Mouse (Mus musculus) gastrocnemius, adult 2 months (tissue): ENCODE data around the gene Xndc1. TPM values are rescaled to one million over a fixed set of nuclear protein-coding genes. Genes with fewer than 3 reads are reported as not detected.

Source experiments
- DNase-seq: peaks from one replicate; pipeline ENCODE4 v3.0.0; 2022
- H3K27ac ChIP-seq: fragments of 200-600 bp; 2 replicates; pipeline ENCODE4 v1.8.1; 2022; ENCODE audit warnings: mild to moderate bottlenecking
- H3K4me3 ChIP-seq: fragments of 200-600 bp; 2 replicates; pipeline ENCODE4 v1.8.1; 2022; ENCODE audit warnings: mild to moderate bottlenecking, moderate library complexity
- CTCF ChIP-seq: fragments of 200-600 bp; IDR thresholded peaks from 2 replicates; pipeline ENCODE4 v1.8.1; 2022; ENCODE audit warnings: antibody characterized with exemption, mild to moderate bottlenecking, moderate library complexity
- intact Hi-C: fragments of 180-260 bp; cut with DNase I; formaldehyde crosslinking; loops from one replicate; pipeline ENCODE4 v1.15.1; 2025
- total RNA-seq, 2 experiments: library from RNA; stranded (reverse); gene quantifications; 2 replicates each; pipeline ENCODE4 v1.2.3; 2021

The Xndc1 gene
- total RNA-seq, 2 experiments from 2014 or later = 4.4 to 6.5 TPM

DNA sequence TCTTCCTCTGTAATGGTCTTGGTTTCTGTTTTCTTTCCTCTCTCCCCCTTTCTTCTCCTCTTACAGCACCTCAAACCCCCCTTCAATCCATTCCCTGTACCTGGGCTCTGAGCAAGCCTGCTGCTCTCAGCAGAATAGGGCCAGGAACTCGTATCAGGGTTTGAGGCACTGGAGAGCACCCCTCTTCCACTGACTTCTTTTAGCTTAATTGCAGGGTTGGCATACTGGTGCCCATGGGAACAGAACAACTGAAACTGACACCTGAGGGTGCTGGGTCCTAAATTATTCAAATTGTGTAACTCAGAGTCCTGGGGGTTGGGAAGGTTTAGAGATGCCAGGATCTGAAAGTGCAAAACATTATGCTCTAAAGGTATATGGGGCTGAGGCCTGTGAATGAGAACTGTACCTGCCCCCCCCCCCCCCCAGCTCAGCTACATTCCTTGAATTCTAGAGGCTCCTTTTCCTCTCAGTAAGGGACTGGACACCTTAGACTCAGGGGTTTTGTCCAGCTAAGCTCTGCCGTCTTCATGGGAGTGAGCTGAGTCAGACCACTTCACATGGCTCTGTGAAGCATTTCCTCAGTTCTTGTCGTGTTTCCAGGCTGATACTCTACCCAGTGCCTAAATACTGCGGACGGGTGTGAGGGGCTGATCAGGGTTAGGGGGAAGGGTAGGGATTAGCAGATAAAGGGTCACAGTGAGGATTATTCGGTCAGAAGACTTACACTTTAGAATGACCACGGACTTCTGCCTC is 51.4 kb downstream of the Xndc1 start, which contains the start of gene Chrna10:
Gene Chrna10, minus strand, starts transcription at position 250 of the 753 bp plus-strand sequence.
- no peak within 1 kb of the TSS for H3K4me3 ChIP-seq
- no peak within 1 kb of the TSS; the same call in 1 of the 2 replicates for H3K27ac ChIP-seq
- peak; percentile 12 for DNase-seq
- no peak for TF ChIP-seq CTCF
- intact Hi-C loops = no loop called here

DNA sequence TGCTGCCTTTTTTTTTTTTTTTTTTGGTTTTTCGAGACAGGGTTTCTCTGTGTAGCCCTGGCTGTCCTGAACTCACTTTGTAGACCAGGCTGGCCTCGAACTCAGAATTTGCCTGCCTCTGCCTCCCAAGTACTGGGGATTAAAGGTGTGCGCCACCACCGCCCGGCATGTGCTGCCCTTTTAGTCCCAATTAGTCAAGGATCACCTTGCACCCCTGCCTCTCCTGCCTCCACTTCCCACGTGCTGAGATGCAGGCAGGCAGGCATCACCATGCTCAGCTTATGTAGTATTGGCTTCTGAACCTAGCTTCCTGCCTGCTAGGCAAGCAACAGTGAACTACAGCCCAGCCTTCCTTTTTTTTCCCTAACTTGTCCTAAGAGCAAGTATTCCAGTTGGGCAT is 52.1 kb downstream of the Xndc1 start:
- intact Hi-C loops = no loop called here
- Histone ChIP-seq H3K27ac (no peak overlapping the region), H3K4me3 (no peak overlapping the region)
- no peak for TF ChIP-seq CTCF
- peak; percentile 16 for DNase-seq

DNA sequence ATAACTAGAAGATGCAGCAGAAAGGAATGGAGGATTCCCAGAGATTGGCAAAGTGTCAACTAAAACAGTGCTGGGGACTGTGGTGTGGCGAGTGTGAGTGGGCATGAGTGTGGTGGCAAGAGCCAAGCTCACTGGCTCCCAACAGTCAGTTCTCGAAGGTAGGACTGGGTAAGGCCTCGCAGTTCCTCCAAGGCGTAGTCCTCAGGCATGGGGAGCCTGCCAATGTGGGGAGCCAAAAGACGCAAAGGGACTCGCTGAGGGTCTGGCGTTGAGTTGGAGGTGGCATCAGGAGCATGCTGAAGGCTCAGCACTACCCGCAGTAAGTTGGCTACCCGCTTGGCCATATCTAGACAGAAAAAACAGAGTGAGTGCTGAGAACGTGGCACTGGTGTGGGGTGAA is 55.0 kb downstream of the Xndc1 start:
- DNase-seq = no peak
- TF ChIP-seq CTCF = no peak
- Histone ChIP-seq H3K4me3 (no peak overlapping the region), H3K27ac (no peak overlapping the region)
- intact Hi-C loops = no loop called here

DNA sequence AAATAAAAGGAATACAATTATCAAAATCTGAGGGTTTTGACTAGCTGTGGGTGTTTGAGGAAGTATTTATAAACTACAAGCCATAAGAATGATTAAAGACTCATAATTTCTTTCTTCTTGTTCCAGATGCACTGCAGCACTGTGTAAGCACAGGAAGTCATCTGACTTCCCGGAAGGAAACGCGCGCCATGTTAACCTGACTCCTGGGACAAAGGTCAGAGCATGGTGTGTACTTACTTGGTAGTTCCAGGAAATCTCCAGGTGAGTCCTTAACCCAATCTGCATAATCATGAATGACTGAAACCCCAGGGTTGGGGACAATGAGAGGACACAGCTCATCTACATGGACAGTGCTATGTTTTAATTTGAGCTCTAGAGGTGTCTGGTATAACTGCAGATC is 67.1 kb downstream of the Xndc1 start:
- peak overlapping the region; percentile 50 for H3K27ac ChIP-seq
- no peak for TF ChIP-seq CTCF
- H3K4me3 ChIP-seq = no peak overlapping the region
- no peak for DNase-seq
- intact Hi-C loops = no loop called here

Other genes with a start within 250 kb of the Xndc1 start
- not detected for gene Phox2a, start 247.2 kb upstream of the Xndc1 start, total RNA-seq
- 10 to 100 TPM; 89.0 to 96.5 TPM for gene Inppl1, start 227.3 kb upstream of the Xndc1 start, total RNA-seq
- gene Folr2, start 208.3 kb upstream of the Xndc1 start, total RNA-seq = 1 to 10 TPM in 1 of 2 experiments, under 1 TPM in 1; 0.77 to 4.3 TPM
- gene Anapc15, start 201.8 kb upstream of the Xndc1 start, total RNA-seq = 10 to 100 TPM; 17.3 to 26.6 TPM
- 1 to 10 TPM; 2.4 to 2.8 TPM for gene Folr1, start 194.7 kb upstream of the Xndc1 start, total RNA-seq
- gene Lamtor1, start 159.6 kb upstream of the Xndc1 start, total RNA-seq = 100 to 1,000 TPM in 1 of 2 experiments, 10 to 100 TPM in 1; 93.2 to 107 TPM
- not detected for gene Tomt, start 159.2 kb upstream of the Xndc1 start, total RNA-seq
- gene Lrrc51, start 131.6 kb upstream of the Xndc1 start, total RNA-seq = 1 to 10 TPM; 4.1 to 4.2 TPM
- 10 to 100 TPM; 47.1 to 53.6 TPM for gene Numa1, start 131.4 kb upstream of the Xndc1 start, total RNA-seq
- 1 to 10 TPM; 1.9 to 2.3 TPM for gene Il18bp, start 46.8 kb upstream of the Xndc1 start, total RNA-seq
- 10 to 100 TPM; 23.3 to 25.7 TPM for gene Rnf121, start within 50 bp of the Xndc1 start, total RNA-seq
- gene Xntrpc, start 202 bp downstream of the Xndc1 start, total RNA-seq = 1 to 10 TPM in 1 of 2 experiments, under 1 TPM in 1; 0.50 to 1.2 TPM
- gene Trpc2, start 17.6 kb downstream of the Xndc1 start, total RNA-seq = 1 to 10 TPM in 1 of 2 experiments, under 1 TPM in 1; 0.10 to 1.3 TPM
- 100 to 1,000 TPM; 480 to 491 TPM for gene Art1, start 36.2 kb downstream of the Xndc1 start, total RNA-seq
- gene Art5, start 44.0 kb downstream of the Xndc1 start, total RNA-seq = 10 to 100 TPM; 18.3 to 30.4 TPM
- not detected for gene Chrna10, start 51.3 kb downstream of the Xndc1 start, total RNA-seq
- 10 to 100 TPM; 27.0 to 28.0 TPM for gene Nup98, start 144.7 kb downstream of the Xndc1 start, total RNA-seq
- gene Pgap2, start 144.7 kb downstream of the Xndc1 start, total RNA-seq = 10 to 100 TPM; 27.2 to 29.4 TPM
- gene Rhog, start 190.5 kb downstream of the Xndc1 start, total RNA-seq = 10 to 100 TPM; 14.7 to 17.0 TPM
- gene Stim1, start 202.3 kb downstream of the Xndc1 start, total RNA-seq = 100 to 1,000 TPM; 156 to 196 TPM